In the genomic region with DNA sequence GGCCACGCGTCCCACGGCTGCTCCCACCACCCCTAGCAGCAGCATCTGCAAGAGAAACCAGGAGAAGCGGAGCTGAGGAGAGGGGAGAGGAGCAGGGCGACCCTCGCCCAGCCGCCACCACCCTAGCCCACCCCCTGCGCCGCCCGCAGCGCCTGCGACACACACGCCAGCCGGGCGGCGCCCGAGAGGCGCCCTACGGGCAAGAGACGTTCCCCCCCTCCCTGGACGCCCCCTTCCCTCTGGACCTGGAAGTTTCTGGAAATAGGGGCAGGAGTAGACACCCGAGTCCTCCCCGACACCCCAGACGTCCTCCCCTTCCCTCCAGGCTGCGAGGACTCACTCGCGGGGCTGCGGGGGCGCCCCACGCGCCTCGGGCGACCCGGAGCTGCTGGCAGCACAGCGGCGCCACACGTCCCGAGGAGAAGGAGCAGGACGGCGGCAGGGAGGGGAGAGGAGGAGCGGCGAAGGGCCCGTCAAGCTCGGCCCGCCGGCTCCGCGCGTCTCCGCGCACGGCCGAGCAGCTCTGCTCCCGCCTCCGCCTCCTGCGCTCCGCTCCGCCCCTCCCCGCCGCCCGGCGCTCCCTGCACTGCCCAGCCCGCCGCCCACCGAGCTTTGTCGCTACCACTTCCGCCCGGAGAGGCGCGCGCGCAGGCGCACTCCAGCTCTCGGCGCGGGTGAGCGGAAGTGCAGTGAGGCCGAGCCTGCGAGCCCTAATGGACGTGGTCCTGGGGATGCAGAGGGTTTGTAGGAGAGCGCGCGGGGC, we compare ENCODE assay signal across 7 mouse cellular contexts. TPM values are rescaled to one million over a fixed set of nuclear protein-coding genes. Genes with fewer than 3 reads are reported as not detected.
A peak's percentile ranks its signal among the peaks of the same experiment; 100 is the strongest.
DNase-seq lines count a peak whose midpoint lies in the region; ATAC-seq and TF ChIP-seq lines count a peak whose summit lies in the region.

No protein-coding gene starts in this region.

- peak overlapping the region; percentile 93 for H3K4me3 ChIP-seq in intestine, postnatal 0 days (ENCODE audit: low read depth, low read length)
- peak overlapping the region; percentile 92 for H3K4me3 ChIP-seq in midbrain, embryonic 12.5 days
- H3K4me3 ChIP-seq in small intestine, adult 2 months (ENCODE audit: low read depth, low read length): peak overlapping the region; percentile 91

- peak; percentile 67 for TF ChIP-seq CTCF in intestine, postnatal 0 days (IDR thresholded peaks at IDR 0.05; ENCODE audit: low read depth)
- peak; percentile 21; the same call in 1 of the 2 replicates for TF ChIP-seq CTCF in small intestine, adult 2 months (IDR thresholded peaks at IDR 0.05; ENCODE audit: extremely low read depth, insufficient read length, insufficient replicate concordance, low read depth, low read length)

- no peaks in the 10 kb centered on the region for H3K9me3 ChIP-seq in intestine, postnatal 0 days (ENCODE audit: control insufficient read depth)
- no peaks in the 10 kb centered on the region for H3K9me3 ChIP-seq in midbrain, embryonic 12.5 days

- H3K27me3 ChIP-seq in intestine, postnatal 0 days (replicated peaks; ENCODE audit: control insufficient read depth, insufficient read depth, low read length): no peaks in the 10 kb centered on the region
- H3K27me3 ChIP-seq in midbrain, embryonic 12.5 days: no peaks in the 10 kb centered on the region
- H3K27me3 ChIP-seq in small intestine, adult 2 months (ENCODE audit: control insufficient read depth, insufficient read depth, low read length): no peaks in the 10 kb centered on the region

- peak; percentile 99 for DNase-seq in adrenal gland, adult 2 months
- DNase-seq in embryo, embryonic 11.5 days (ENCODE audit: low read depth, low spot score): peak; percentile 91
- DNase-seq in gastrocnemius, postnatal 4 days (ENCODE audit: low spot score in 2 of 2): peak; percentile 95 to 98
- peak; percentile 98 for DNase-seq in left cerebral cortex, postnatal 4 days

- peak overlapping the region; percentile 91 for H3K4me2 ChIP-seq in intestine, postnatal 0 days (replicated peaks; ENCODE audit: low read depth)
- H3K4me2 ChIP-seq in midbrain, embryonic 12.5 days (replicated peaks): peak overlapping the region; percentile 97

- under 1% methylated on average over 58 of the region's 83 CpGs for WGBS in intestine, postnatal 0 days
- under 1% methylated on average over 71 of the region's 83 CpGs for WGBS in midbrain, embryonic 12.5 days
- under 1% methylated on average over 81 of the region's 83 CpGs for WGBS in small intestine, adult 2 months

- H3K36me3 ChIP-seq in intestine, postnatal 0 days (ENCODE audit: control insufficient read depth, insufficient read depth): no peaks in the 10 kb centered on the region
- H3K36me3 ChIP-seq in midbrain, embryonic 12.5 days: 0 out of 2 replicates have a peak, but pooled peaks cover 4% of the 10 kb centered on the region
- no peaks in the 10 kb centered on the region for H3K36me3 ChIP-seq in small intestine, adult 2 months (ENCODE audit: control insufficient read depth, insufficient read depth, low read length)

- peak overlapping the region; percentile 97 for H3K27ac ChIP-seq in intestine, postnatal 0 days (ENCODE audit: low read depth, low read length)
- H3K27ac ChIP-seq in midbrain, embryonic 12.5 days (replicated peaks): peak overlapping the region; percentile 99
- H3K27ac ChIP-seq in small intestine, adult 2 months (ENCODE audit: insufficient read depth, low read depth, low read length): peak overlapping the region; percentile 89

- 0 out of 2 replicates have a peak, but pooled peaks cover 4% of the 10 kb centered on the region for H3K4me1 ChIP-seq in intestine, postnatal 0 days (replicated peaks; ENCODE audit: control insufficient read depth, insufficient read depth, low read length)
- H3K4me1 ChIP-seq in midbrain, embryonic 12.5 days: peaks cover 20% of the 10 kb centered on the region
- H3K4me1 ChIP-seq in small intestine, adult 2 months (ENCODE audit: control insufficient read depth, insufficient read depth, insufficient read length, low read length): no peaks in the 10 kb centered on the region

- H3K9ac ChIP-seq in intestine, postnatal 0 days (ENCODE audit: low read depth, low read length): peak overlapping the region; percentile 88
- H3K9ac ChIP-seq in midbrain, embryonic 12.5 days (replicated peaks): peak overlapping the region; percentile 94

- intact Hi-C loops in left cerebral cortex, postnatal 4 days (cut with DNase I): loop anchor here (5.0 to 10.0 kb wide), 4 partner anchors 123 to 620 kb away; no protein-coding TSS in a partner anchor

- peak; percentile 80 for TF ChIP-seq POLR2A in small intestine, adult 2 months (IDR thresholded peaks at IDR 0.05; ENCODE audit: low read depth, low read length)

- peak; percentile 99 for ATAC-seq in intestine, postnatal 0 days
- ATAC-seq in midbrain, embryonic 12.5 days (ENCODE audit: low FRiP score, low read depth): peak; percentile 99

RNA-seq across cellular contexts. Expression of gene Atp2c1, which starts 32.4 kb away (rescaled TPM):
- total RNA-seq in adrenal gland, adult 2 months (2021): 10 to 100 TPM; 85.5 to 90.5 TPM
- polyA plus RNA-seq in adrenal gland, adult 2 months (2012; rRNA removed): 53.6 and 54.5 TPM in 2 replicates
- total RNA-seq in gastrocnemius, postnatal 4 days (2021): 10 to 100 TPM; 65.9 to 71.9 TPM
- polyA plus RNA-seq in intestine, postnatal 0 days (2015; fragmentation: Nextera tagmentation; extraction: Ambion mirVana): 22.9 and 26.9 TPM in 2 replicates
- 100 to 1,000 TPM; 223 to 242 TPM for total RNA-seq in left cerebral cortex, postnatal 4 days (2021)
- 89.1 and 96.9 TPM in 2 replicates for polyA plus RNA-seq in midbrain, embryonic 12.5 days (2016; fragmentation: Nextera tagmentation; extraction: Ambion mirVana)
- polyA plus RNA-seq in small intestine, adult 2 months (2012; rRNA removed): 22.5 and 34.1 TPM in 2 replicates

Comparison
In these comparisons a context has a peak if more than half of its experiments do, and no peak if none do; other contexts are left out.
1. Peak in every context shown above with its lines: DNase-seq, ATAC-seq, H3K4me3 ChIP-seq and H3K27ac ChIP-seq.